Mouse (Mus musculus) olfactory bulb, adult 2 months (tissue): Measurements from ENCODE around the gene Slc27a3. TPM values are rescaled to one million over a fixed set of nuclear protein-coding genes. Genes with fewer than 3 reads are reported as not detected.
"Not testable (repeated sequence)": the region's sequence is repeated elsewhere in the genome, so short reads cannot be mapped to it uniquely, and the experiment has no call there.

Source experiments
- H3K27ac ChIP-seq: fragments of 200-500 bp; 2 replicates; pipeline ENCODE4 v1.5.1; 2012; ENCODE audit warnings: low read depth, low read length; ENCODE audit not compliant: insufficient read depth
- H3K4me1 ChIP-seq: fragments of 200-500 bp; 2 replicates; pipeline ENCODE4 v1.6.1; 2012; ENCODE audit warnings: low read length; ENCODE audit not compliant: control insufficient read depth, insufficient read depth
- H3K4me3 ChIP-seq: fragments of 200-500 bp; 2 replicates; pipeline ENCODE4 v1.5.1; 2012; ENCODE audit warnings: mild to moderate bottlenecking, low read depth, low read length, moderate library complexity; ENCODE audit not compliant: insufficient read depth
- CTCF ChIP-seq: fragments of 200-500 bp; IDR thresholded peaks from 2 replicates; pipeline ENCODE4 v1.5.1; 2012; ENCODE audit warnings: low read depth, mild to moderate bottlenecking, low read length, moderate library complexity; ENCODE audit not compliant: insufficient read depth
- POLR2A ChIP-seq: fragments of 200-500 bp; IDR thresholded peaks from 2 replicates; pipeline ENCODE4 v1.6.1; 2012; ENCODE audit warnings: mild to moderate bottlenecking, low read depth, low read length, moderate library complexity; ENCODE audit not compliant: insufficient read depth
- WGBS: fragments of 180-500 bp; shearing (Covaris S2); methylation state at CpG from one replicate; pipeline ENCODE4 v1.1.7; 2018; 5-methylcytosine and 5-hydroxymethylcytosine counted together
- polyA plus RNA-seq: library from polyadenylated mRNA; stranded (reverse); fragments of >200 nt; gene quantifications from 2 replicates; pipeline ENCODE4 v1.2.4, GENCODE M21; 2012; ENCODE audit warnings: low replicate concordance; ENCODE audit not compliant: missing spikeins, insufficient read depth, insufficient read length

Slc27a3 gene
- polyA plus RNA-seq, 1 experiment: not detected

GRCm38 (mm10) chr3:90369041-90369440 lies 20.7 kb downstream of the Slc27a3 start:
- TF ChIP-seq CTCF: no peak
- no peak for TF ChIP-seq POLR2A
- WGBS: 30% methylated on average over 2 of the region's 2 CpGs
- Histone ChIP-seq H3K4me3 (no peak overlapping the region), H3K4me1 (no peaks in the 10 kb centered on the region), H3K27ac (no peak overlapping the region)

- no peak overlapping the region for H3K4me3 ChIP-seq
- WGBS: 90% methylated on average over 5 of the region's 5 CpGs
- H3K4me1 ChIP-seq: no peaks in the 10 kb centered on the region
- TF ChIP-seq POLR2A (no peak), CTCF (no peak)
- H3K27ac ChIP-seq: no peak overlapping the region
Measured at GRCm38 (mm10) chr3:90367001-90367632, 22.6 kb downstream of the Slc27a3 start.

- Histone ChIP-seq H3K27ac (no peak overlapping the region), H3K4me1 (no peaks in the 10 kb centered on the region), H3K4me3 (no peak overlapping the region)
- TF ChIP-seq POLR2A (no peak), CTCF (no peak)
- WGBS: 69% methylated on average over 2 of the region's 2 CpGs
Measured at GRCm38 (mm10) chr3:90362346-90362745, 27.4 kb downstream of the Slc27a3 start.

- TF ChIP-seq CTCF: no peak
- TF ChIP-seq POLR2A: no peak
Measured at GRCm38 (mm10) chr3:90361476-90361875, 28.3 kb downstream of the Slc27a3 start.

GRCm38 (mm10) chr3:90359230-90359629 lies 30.5 kb downstream of the Slc27a3 start:
- Histone ChIP-seq H3K4me3 (no peak overlapping the region), H3K27ac (no peak overlapping the region), H3K4me1 (no peaks in the 10 kb centered on the region)
- 77% methylated on average over 1 of the region's 1 CpGs for WGBS
- TF ChIP-seq POLR2A: no peak
- TF ChIP-seq CTCF: no peak

More at GRCm38 (mm10) chr3:90361476-90361875, 28.3 kb downstream of the Slc27a3 start:
- H3K27ac ChIP-seq: no peak overlapping the region
- WGBS: 81% methylated on average over 4 of the region's 4 CpGs
- H3K4me1 ChIP-seq: no peaks in the 10 kb centered on the region
- no peak overlapping the region for H3K4me3 ChIP-seq

GRCm38 (mm10) chr3:90357959-90358358 lies 31.8 kb downstream of the Slc27a3 start:
- Histone ChIP-seq H3K4me3 (no peak overlapping the region), H3K4me1 (no peaks in the 10 kb centered on the region), H3K27ac (no peak overlapping the region)
- WGBS: 62% methylated on average over 7 of the region's 7 CpGs
- TF ChIP-seq POLR2A (no peak), CTCF (no peak)

- TF ChIP-seq POLR2A (no peak), CTCF (no peak)
- WGBS: 99% methylated on average over 4 of the region's 4 CpGs
Measured at GRCm38 (mm10) chr3:90347847-90348246, 41.9 kb downstream of the Slc27a3 start.

GRCm38 (mm10) chr3:90342853-90343252 lies 46.9 kb downstream of the Slc27a3 start:
- not testable (repeated sequence) for H3K27ac ChIP-seq, H3K4me3 ChIP-seq, H3K4me1 ChIP-seq
- WGBS: 73% methylated on average over 2 of the region's 2 CpGs

More at GRCm38 (mm10) chr3:90347847-90348246, 41.9 kb downstream of the Slc27a3 start:
- Histone ChIP-seq H3K27ac (no peak overlapping the region), H3K4me3 (no peak overlapping the region), H3K4me1 (no peaks in the 10 kb centered on the region)

GRCm38 (mm10) chr3:90340177-90340576 lies 49.6 kb downstream of the Slc27a3 start:
- Histone ChIP-seq H3K27ac (no peak overlapping the region), H3K4me1 (peaks cover 3% of the 10 kb centered on the region; the same call in 1 of the 2 replicates), H3K4me3 (no peak overlapping the region)
- TF ChIP-seq CTCF (no peak), POLR2A (no peak)
